Mouse (Mus musculus): Measurements from ENCODE around the gene Rbbp6.

The Rbbp6 gene

DNA sequence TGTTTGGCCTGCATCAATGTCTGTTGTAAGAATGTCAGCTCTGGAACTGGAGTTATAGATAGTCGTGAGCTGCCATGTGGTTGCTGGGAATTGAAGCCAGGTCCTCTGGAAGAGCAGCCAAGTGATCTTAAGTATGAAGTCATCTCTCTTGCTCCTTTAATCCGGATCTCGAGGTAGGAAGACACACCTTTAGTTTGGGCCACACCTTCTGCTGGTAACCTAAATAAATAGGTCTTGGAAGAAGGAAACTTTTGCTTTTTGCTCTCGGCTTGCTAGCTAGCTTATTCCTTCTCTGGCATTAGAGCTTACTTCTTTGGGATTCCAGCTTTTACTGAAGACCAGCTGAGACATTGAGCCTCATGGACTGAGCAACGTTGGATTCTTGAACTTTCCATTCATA lies at the start of gene Rbbp6:
Gene Rbbp6 (plus strand): TSS at position 301 of the 400 bp plus-strand sequence.
- DNase-seq (ENCODE audit: extremely low read depth, low read depth, low spot score), result no peak

DNA sequence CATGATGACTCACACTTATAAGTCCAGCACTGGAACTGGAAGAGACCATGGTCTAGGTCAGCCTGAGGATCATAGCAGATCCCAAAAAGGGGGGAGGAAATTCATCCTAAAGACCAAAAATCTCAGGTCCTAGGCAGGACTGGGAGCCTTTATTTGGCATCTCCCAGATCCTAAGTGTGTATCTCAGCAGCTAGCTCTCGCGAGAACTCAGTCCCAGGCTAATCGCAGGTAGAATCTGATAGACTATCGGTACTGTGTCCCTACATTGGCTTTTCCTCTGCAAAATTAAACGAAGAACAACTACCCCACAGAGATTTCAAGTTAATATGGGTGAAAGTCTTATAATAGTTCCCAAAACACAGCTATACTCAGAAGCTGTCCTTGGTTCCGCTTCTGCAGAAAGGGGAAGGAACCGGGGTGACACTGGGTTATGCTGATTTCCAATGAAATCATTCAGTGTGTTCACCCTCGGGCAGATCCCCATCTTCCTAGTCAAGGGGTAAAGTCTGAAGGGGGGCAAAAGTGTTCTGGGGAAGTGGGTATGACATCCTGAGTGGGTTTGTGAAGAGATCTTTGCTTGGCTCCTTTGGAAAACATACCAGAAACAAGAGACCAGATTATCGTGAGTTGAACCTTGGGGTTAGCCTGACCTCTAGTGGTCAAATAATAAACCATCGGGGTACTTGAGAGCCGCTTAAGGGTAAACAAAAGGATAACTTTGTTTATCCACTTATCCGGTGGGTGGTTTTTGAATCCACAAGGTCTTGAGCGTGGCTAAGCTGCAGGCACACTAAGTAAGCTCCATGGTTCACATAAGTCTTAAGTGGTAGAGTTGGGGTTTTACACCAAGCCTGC lies 45.5 kb upstream of the Rbbp6 start:
- no peak for DNase-seq (ENCODE audit: extremely low read depth, low read depth, low spot score)

GRCm38 (mm10) chr7:122921537-122921936 lies 43.9 kb upstream of the Rbbp6 start:
- no peak for DNase-seq (ENCODE audit: extremely low read depth, low read depth, low spot score)

GRCm38 (mm10) chr7:122924256-122924655 lies 41.2 kb upstream of the Rbbp6 start:
- no peak for DNase-seq (ENCODE audit: extremely low read depth, low read depth, low spot score)

- DNase-seq (ENCODE audit: extremely low read depth, low read depth, low spot score), result no peak
Observed at GRCm38 (mm10) chr7:122930494-122930893, 35.0 kb upstream of the Rbbp6 start.

- no peak for DNase-seq (ENCODE audit: extremely low read depth, low read depth, low spot score)
Observed at GRCm38 (mm10) chr7:122932171-122932570, 33.3 kb upstream of the Rbbp6 start.

DNA sequence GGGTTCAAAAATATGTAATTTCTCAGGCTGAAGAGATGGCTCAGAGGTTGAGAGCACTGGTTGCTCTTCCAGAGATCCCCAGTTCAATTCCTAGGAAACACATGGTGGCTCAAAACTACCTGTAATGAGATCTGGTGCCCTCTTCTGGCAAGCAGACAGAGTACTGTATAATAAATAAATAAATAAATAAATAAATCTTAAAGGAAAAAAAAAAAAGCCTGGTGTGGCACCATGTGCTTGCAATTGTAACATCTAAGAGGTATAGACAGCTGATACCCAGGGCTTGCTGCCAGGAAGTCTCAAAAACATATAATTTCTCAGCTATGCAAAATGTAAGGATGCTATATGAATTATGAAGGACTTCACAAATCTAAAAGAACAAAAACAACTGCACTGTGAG lies 28.9 kb upstream of the Rbbp6 start:
- no peak for DNase-seq (ENCODE audit: extremely low read depth, low read depth, low spot score)

- DNase-seq (ENCODE audit: extremely low read depth, low read depth, low spot score), result no peak
Observed at GRCm38 (mm10) chr7:122938197-122938596, 27.3 kb upstream of the Rbbp6 start.

DNA sequence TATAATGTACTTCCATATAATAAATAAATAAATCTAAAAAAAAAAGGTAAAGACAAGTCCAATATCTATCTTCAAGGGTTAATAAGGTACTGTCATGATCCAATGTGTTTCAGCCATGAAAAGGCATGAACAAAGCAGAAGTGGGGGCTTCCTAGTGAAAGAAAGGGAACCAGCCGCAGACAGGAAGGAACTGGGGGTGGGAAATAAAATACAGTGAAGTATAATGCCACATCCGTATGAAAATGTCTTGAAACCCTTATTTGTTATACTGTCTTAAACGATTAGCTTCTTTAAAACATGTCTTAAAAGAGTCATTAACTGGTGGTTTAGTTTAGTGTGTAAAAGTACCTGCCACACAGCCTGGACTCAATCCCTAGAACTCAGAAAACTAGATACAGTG lies 26.3 kb upstream of the Rbbp6 start:
- DNase-seq (ENCODE audit: extremely low read depth, low read depth, low spot score), result no peak

GRCm38 (mm10) chr7:122940371-122941075 lies 25.0 kb upstream of the Rbbp6 start:
- DNase-seq (ENCODE audit: extremely low read depth, low read depth, low spot score), result no peak

GRCm38 (mm10) chr7:122942111-122942510 lies 23.4 kb upstream of the Rbbp6 start:
- no peak for DNase-seq (ENCODE audit: extremely low read depth, low read depth, low spot score)

DNA sequence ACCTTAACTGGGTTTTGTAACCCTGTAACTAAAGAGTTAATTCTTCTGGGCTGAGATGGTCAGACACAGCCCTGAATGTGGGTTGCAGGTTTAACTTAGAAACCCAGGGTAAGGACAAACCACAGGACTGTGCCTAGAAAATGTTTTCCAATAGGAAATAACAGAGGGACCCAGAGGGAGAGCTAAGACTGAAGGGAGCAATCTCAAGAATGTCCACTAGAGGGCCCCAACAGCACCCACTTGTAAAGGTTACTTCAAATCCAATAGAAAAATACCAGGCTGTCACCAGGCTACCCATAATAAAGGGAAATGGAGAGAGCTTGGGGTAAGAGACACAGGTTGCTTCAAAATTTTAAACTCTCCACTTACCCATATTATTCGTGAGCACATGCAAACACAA lies 20.3 kb upstream of the Rbbp6 start:
- no peak for DNase-seq (ENCODE audit: extremely low read depth, low read depth, low spot score)

DNA sequence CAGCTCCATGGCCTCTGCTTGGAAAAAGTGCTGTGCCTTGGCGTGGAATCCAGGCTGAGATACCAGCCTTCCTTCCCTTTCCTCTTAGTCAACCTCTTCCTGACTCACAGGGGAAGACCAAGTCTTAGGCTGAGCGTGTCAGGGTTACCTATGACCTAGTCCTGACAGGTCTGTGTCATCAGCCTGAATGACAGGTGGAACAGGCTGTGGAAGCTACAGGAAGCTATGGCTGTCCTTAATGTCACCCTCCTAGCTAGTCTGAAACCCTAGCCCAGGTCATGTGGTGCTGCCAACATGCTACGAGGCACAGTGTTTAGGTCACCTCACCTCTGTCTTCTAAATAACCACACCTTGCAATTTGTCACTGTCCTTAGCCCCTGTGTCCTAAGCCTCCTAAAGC lies 16.2 kb upstream of the Rbbp6 start:
- DNase-seq (ENCODE audit: extremely low read depth, low read depth, low spot score), result peak; percentile 59

DNA sequence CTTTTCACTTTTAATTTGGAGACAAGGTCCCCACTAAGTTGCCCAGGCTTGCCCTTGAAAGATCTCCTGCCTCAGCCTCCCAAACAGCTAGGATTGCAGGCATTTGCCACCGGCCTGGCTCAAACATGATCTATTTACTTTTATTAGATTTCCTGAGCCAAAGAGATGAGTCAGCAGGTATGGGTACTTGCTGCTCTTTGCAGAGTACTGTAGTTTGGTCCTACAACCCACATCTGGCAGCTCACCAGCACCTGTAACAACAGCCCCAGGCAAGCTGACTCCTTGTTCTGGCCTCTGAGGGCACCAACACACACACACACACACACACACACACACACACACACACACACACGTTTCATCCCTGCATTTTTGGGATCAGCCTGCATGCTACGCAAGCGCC lies 14.0 kb upstream of the Rbbp6 start:
- no peak for DNase-seq (ENCODE audit: extremely low read depth, low read depth, low spot score)

GRCm38 (mm10) chr7:122952066-122952465 lies 13.4 kb upstream of the Rbbp6 start:
- DNase-seq (ENCODE audit: extremely low read depth, low read depth, low spot score), result no peak

- DNase-seq (ENCODE audit: extremely low read depth, low read depth, low spot score), result no peak
Observed at GRCm38 (mm10) chr7:122954451-122955225, 10.8 kb upstream of the Rbbp6 start.

DNA sequence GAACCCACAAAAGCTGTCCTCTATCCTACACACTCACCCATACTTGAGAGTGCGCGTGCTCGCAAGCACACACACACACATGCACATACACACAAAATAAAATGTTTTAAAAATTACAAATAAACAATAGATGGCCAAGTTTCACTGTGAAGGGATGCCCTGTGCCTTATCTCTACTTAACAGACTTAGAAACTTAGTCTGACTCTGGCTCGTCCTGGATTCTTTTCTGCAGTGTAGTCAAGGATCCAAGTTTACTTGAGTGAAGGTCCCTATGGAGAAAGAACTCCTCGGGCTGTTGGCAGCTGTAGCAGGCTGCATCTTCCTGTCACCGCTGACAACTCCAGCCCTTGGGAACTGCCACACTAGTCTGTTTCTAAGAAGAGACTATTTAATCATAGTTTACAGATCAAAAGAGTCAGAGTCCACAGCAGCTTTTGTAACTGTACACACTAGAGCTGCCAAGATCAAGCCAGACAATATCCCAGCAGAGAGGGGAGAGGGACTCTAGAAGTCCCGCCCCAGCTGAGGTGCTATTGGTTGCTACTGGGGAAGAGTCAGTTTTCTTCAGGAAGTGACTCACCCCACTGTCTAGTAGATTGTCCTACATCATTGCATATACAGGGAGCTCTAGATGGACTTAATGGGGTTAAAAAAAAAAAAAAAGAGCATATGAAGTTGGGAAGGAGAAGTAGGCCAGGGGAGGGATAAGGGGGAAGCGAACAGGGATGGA lies 10.1 kb upstream of the Rbbp6 start:
- DNase-seq (ENCODE audit: extremely low read depth, low read depth, low spot score), result no peak

DNA sequence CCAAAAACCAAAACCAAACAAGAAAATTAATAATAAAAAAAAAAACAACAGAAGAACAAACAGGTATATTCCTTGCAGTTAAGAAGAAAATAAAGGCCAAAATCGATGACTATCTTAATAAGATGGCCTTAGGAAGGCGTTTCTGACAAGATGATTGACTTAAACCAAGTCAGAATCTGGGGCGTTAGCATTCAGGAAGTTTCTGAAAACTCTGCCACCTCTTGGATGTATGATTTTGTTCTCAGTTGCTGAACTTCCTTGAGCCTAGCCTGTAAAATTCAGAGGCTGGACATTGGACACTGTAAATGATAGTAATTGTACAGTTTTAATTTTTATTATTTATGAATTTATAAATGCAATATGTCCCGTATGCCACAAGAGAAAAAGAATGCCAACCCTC lies 3.3 kb downstream of the Rbbp6 start:
- no peak for DNase-seq (ENCODE audit: extremely low read depth, low read depth, low spot score)

DNA sequence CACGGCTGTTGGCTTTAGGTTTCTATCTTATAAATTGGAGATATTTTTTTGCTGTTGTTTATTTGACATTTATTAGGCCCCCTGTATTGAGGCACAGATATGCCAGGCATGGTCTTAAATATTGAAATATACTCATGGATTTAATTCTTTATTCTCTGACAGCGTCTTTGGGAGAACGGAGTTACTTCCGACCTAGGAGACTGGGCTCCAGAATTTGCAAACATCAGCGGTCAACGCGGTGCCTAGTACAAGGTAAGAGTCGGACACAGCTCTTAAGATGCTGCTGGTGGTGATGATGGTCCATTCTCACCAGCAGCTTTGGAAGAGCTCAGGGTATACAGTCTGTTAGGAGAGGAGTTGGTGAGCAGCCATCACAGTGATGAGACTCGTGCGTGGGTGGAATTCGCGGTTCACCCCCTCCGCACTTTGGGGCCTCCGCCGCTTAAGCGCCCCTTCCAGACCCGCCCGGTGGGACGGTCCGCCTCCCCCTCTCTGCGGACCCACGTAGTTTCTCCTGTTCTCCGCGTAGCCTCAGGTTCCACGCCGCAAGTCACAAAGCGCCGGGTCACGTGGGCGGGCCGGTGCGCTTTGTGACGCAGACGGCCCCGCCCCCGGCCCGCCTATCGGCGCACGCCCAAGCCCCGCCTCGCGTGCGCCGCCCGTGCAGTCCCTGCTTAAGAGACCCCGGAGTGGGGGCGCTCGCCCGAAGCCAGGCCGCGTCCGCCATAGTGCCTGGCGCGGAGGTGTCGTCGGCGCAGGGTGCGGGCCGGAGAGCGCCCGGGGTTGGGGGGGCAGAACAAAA lies 3.9 kb downstream of the Rbbp6 start:
- DNase-seq (ENCODE audit: extremely low read depth, low read depth, low spot score), result no peak

DNA sequence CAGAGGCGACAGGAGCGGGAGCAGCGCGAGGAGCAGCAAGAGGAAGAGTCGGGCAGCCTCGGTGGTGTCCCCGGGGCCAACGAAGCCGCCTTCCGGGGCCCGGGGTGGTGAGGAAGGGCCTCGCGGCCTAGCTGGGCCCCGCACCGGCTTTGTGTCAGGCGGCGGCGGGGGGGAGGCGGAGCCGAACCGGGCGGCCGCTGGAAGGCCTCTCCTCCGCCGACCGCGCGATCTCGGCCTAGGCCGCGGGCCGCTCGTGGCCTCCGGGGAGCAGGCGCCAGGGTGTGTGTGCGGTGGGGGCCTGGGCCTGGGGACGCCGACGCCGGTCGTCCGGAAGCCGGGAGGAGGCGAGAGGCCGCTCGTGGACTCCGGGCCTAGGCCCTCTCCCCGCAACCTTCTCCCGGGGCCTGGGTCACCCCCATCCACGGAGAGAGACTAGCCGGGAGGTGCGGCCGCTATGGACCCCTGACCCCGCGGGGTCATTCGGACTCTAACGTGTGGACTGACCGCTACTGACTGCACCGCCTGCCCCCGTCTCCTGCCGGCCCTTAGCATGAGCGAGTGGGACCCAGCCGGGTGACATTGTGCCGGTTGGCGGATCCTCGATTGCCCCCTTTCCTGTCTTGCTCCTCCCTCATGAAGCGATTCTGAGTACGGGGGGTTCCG lies 4.8 kb downstream of the Rbbp6 start:
- no peak for DNase-seq (ENCODE audit: extremely low read depth, low read depth, low spot score)

Data from fat pad, adult 2 months (tissue).